Mouse (Mus musculus) splenic B cell, adult 2 months (primary cell): ENCODE data around the gene Plekhm3.
"Not testable (repeated sequence)": the region's sequence is repeated elsewhere in the genome, so short reads cannot be mapped to it uniquely, and the experiment has no call there.

Experiments used
- DNase-seq: peaks from one replicate; pipeline ENCODE4 v3.0.0-alpha.2; 2011; ENCODE audit warnings: low read depth, low spot score
- H3K27me3 ChIP-seq: 2 replicates; pipeline ENCODE4 v1.6.1; 2012; ENCODE audit warnings: mild to moderate bottlenecking, low read length, moderate library complexity, mixed read lengths; ENCODE audit not compliant: control insufficient read depth, poor library complexity, insufficient read depth, severe bottlenecking
- H3K36me3 ChIP-seq: 2 replicates; pipeline ENCODE4 v1.6.1; 2012; ENCODE audit warnings: mild to moderate bottlenecking, low read length, moderate library complexity, mixed read lengths; ENCODE audit not compliant: control insufficient read depth, poor library complexity, insufficient read depth, severe bottlenecking

Gene Plekhm3

DNA sequence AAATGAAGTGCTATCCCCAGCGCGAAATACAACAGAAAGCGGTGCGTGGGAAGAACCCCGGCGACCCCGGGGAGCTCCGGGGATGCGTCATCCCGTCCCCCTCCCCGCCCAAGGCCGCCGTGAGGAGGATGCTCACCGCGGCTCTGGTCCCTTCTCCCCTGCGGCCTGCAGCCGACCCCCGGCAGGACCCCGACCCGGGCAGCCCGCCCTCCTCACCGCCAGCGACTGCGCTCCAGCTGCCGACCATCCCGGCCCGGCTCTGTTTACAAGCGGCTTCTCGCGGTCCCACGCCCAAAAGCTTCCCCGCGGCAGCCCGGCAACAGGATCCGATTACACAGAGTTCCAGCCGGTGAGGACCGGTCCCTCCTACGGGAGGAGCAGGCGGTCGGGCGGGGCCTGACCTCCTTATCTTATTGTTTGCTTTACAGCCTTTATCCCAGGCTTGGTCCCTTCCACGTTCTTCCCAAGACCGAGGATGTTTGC is at the start of gene Plekhm3:
Gene Plekhm3 (minus strand): TSS at position 346 of the 483 bp plus-strand sequence.
- peak; percentile 67 for DNase-seq
- no peaks in the 10 kb centered on the region for H3K27me3 ChIP-seq
- no peaks in the 10 kb centered on the region for H3K36me3 ChIP-seq

DNA sequence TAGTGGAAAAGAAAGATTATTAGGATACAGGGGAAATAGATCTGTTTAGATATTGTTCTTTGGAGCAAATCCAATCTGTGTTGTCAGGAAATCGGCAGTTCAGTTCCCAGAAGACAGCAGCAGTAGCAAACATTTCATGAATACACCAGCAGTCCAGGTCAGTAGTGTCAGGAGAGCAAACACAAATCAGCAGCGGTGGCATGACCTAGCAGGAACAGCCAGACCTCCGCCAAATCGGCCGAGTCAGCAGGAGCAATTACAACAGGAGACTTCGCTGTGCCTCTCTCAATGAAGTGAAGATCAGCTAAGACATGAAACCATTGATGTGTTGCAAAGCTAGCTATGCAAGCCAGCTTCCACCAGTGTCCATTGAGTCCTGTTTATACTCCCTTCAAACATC is 49.0 kb upstream of the Plekhm3 start:
- DNase-seq, result no peak
- H3K36me3 ChIP-seq, result no peaks in the 10 kb centered on the region
- H3K27me3 ChIP-seq, result no peaks in the 10 kb centered on the region

GRCm38 (mm10) chr1:65004526-65004925 is 47.9 kb upstream of the Plekhm3 start:
- DNase-seq, result no peak
- Histone ChIP-seq H3K36me3 (no peaks in the 10 kb centered on the region), H3K27me3 (no peaks in the 10 kb centered on the region)

GRCm38 (mm10) chr1:64993206-64993605 is 36.6 kb upstream of the Plekhm3 start:
- H3K36me3 ChIP-seq, result no peaks in the 10 kb centered on the region
- no peak for DNase-seq
- H3K27me3 ChIP-seq, result no peaks in the 10 kb centered on the region

DNA sequence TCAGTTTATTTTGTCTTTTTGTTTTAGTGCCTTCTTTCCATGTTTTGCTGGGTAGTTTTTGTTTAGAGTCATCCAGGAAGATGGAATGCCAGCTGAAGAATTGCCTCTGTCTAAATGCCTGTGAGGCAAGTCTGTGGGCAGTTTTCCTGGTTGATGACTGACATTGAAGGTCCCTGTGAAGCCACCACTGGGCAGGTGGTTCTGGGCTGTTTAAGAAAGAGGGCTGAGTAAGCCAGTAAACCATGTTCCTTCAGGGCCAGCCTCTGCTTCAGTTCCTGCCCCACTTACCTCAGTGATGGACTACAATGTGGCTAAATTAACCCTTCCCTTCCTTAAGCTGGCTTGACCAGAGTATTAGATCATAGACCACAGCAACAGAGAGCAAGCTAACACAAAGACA is 31.6 kb upstream of the Plekhm3 start:
- Histone ChIP-seq H3K36me3 (no peaks in the 10 kb centered on the region), H3K27me3 (no peaks in the 10 kb centered on the region)
- DNase-seq, result no peak

- H3K27me3 ChIP-seq, result no peaks in the 10 kb centered on the region
Measured at GRCm38 (mm10) chr1:64986120-64986519, 29.5 kb upstream of the Plekhm3 start.

GRCm38 (mm10) chr1:64983247-64983646 is 26.6 kb upstream of the Plekhm3 start:
- Histone ChIP-seq H3K27me3 (no peaks in the 10 kb centered on the region), H3K36me3 (no peaks in the 10 kb centered on the region)
- no peak for DNase-seq

More at GRCm38 (mm10) chr1:64986120-64986519, 29.5 kb upstream of the Plekhm3 start:
- peak; percentile 87 for DNase-seq
- no peaks in the 10 kb centered on the region for H3K36me3 ChIP-seq

DNA sequence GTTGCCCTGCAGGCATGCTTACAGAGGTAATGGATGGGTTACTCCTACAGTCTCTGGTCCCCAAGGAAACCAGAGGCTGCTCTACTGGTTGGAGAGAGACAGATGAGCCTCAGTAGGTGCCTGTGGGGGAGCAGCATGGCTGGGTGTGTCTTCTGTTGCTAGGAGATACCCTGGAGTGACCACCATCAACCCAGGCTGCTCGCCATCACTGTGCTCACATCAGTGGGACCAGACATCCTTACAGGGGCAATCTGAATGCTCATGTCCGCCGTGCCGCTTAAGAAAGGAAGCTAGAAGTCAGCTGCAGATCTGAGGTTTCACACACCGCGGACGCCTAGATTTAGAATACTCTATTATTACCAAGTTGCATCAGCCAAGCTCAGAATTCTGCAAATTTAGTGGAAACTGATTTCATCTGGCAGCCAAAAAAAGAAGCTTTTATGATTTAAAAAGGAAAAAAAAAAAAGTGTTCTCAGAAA is 21.7 kb upstream of the Plekhm3 start:
- H3K27me3 ChIP-seq, result no peaks in the 10 kb centered on the region
- no peaks in the 10 kb centered on the region for H3K36me3 ChIP-seq
- DNase-seq, result peak; percentile 40

DNA sequence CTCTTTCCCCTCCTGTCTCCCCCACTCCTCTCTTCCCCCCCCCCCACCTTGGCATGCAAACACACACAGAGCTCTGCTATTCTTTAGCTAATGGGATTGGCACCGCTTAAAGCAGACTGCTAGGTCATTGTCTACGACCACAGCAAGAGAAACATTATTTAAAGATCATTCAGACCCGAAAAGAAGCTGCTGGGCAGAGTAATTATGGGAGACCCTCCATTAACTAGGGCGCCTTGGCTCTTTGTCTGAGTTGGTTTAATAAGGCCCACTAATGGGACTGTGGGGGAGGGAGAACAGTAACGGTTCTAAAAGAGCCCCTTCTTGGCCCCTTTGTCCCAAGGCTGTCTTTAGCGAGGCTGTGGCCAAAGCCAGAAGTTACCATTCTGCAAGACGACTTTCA is 18.7 kb upstream of the Plekhm3 start:
- Histone ChIP-seq H3K36me3 (no peaks in the 10 kb centered on the region), H3K27me3 (no peaks in the 10 kb centered on the region)
- DNase-seq, result no peak

- Histone ChIP-seq H3K36me3 (no peaks in the 10 kb centered on the region), H3K27me3 (no peaks in the 10 kb centered on the region)
- peak; percentile 42 for DNase-seq
Measured at GRCm38 (mm10) chr1:64970685-64971084, 14.1 kb upstream of the Plekhm3 start.

DNA sequence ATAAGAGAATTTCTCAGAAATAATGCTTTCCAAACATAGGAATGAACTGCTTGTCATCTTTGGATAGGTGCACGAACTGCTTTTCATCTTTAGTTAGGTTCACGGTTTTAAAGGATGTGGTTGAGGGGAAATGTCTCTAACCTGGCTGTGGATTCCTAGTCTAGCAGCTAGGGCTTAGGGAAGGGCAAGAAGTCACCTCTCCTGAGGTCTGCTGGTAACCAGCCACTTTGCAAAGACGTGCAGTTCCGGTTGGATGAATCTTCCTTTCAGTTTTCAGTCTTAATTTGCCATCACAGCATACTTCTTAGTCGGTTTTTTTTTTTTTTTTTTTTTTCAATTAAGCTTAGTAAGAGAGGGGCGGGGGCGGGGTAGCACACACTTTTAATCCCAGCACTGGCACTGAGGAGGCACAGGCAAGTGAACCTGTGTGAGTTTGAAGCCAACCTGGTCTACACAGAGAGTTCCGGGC is 431 bp upstream of the Plekhm3 start:
- DNase-seq, result peak; percentile 69
- no peaks in the 10 kb centered on the region for H3K36me3 ChIP-seq
- H3K27me3 ChIP-seq, result no peaks in the 10 kb centered on the region

- H3K36me3 ChIP-seq, H3K27me3 ChIP-seq, DNase-seq: not testable (repeated sequence)
Measured at GRCm38 (mm10) chr1:64954786-64955185, 1.8 kb downstream of the Plekhm3 start.

DNA sequence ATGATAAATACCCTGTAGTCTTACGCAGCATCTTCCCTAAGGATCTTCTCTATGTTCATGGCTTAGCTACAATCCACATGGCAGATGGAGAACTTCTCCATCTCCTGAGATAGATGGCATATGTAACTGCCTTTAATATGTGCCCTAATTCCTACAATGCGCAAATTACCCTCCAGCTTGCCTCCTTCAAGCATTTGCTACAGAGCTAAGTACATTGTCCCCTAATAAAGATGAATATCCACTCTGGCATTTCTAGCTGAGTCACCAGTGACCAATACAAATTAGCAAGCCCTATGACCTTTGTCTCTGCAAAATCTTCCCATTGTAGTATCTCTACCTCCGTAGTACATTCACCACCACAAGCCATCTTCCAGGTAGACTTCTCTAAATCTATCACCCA is 6.4 kb downstream of the Plekhm3 start:
- DNase-seq, result no peak
- H3K36me3 ChIP-seq, result 0 out of 2 replicates have a peak, but pooled peaks cover 1% of the 10 kb centered on the region
- H3K27me3 ChIP-seq, result no peaks in the 10 kb centered on the region

DNA sequence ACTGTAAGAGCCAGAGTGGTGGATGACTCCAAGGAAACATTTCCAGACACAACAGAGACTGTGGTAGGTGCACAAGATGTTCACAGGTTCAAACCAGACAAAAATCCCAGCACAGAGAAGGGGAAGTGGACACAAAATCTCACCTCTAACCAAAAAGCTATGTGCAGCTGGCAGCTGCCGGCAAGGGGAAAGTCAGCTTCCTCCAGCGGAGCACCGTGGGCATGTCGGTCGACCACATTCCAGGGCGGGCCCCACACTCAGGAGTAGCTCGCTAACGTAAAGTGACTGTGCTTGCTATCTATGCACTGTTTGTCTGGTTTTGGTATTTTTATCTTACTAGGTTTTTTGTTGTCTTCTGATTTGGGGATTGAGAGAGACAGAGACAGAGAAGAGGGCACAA is 7.2 kb downstream of the Plekhm3 start:
- peak; percentile 51 for DNase-seq
- Histone ChIP-seq H3K27me3 (no peaks in the 10 kb centered on the region), H3K36me3 (0 out of 2 replicates have a peak, but pooled peaks cover 1% of the 10 kb centered on the region)

DNA sequence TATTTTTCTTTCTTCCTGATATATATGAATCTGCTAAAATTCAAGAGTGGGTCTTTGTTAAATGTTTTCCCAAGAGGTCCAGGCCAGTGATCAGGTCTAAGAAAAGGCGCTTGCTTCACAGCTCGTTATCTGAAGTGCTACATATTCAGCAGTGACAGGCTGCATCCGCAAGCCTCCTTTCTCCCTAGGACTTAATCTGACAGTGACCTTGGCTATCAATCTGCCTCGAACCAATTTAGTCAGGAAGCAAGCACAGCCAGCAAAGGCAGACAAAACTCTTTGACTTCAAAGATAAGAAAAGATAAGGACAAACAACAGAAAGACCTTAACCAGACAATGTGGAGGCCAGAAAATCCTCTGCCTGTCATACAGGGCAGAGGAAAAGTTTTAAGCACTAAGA is 10.5 kb downstream of the Plekhm3 start:
- no peaks in the 10 kb centered on the region for H3K27me3 ChIP-seq
- H3K36me3 ChIP-seq, result no peaks in the 10 kb centered on the region
- DNase-seq, result no peak

GRCm38 (mm10) chr1:64945214-64945785 is 11.3 kb downstream of the Plekhm3 start:
- Histone ChIP-seq H3K36me3 (no peaks in the 10 kb centered on the region), H3K27me3 (no peaks in the 10 kb centered on the region)
- no peak for DNase-seq
